Mouse (Mus musculus): ENCODE data around the gene Tmed8. TPM values are rescaled to one million over a fixed set of nuclear protein-coding genes. Genes with fewer than 3 reads are reported as not detected.
"Not testable (repeated sequence)": the region's sequence is repeated elsewhere in the genome, so short reads cannot be mapped to it uniquely, and the experiment has no call there.

Gene Tmed8
- polyA plus RNA-seq, 1 experiment from 2014 or later = 3.3 TPM

GRCm38 (mm10) chr12:87193008-87193407, 7.2 kb downstream of the Tmed8 start:
- no peak overlapping the region for H3K27ac ChIP-seq (ENCODE audit: low read depth, low read length)
- no peak for ATAC-seq (ENCODE audit: low FRiP score)
- 93% methylated on average over 3 of the region's 3 CpGs for WGBS

GRCm38 (mm10) chr12:87177631-87178030, 22.6 kb downstream of the Tmed8 start:
- Histone ChIP-seq H3K9me3 (ENCODE audit: control insufficient read depth, low read length) (no peaks in the 10 kb centered on the region), H3K4me1 (replicated peaks; ENCODE audit: control insufficient read depth, insufficient read depth, low read length) (no peaks in the 10 kb centered on the region), H3K4me2 (replicated peaks; ENCODE audit: low read depth, low read length) (no peak overlapping the region), H3K36me3 (ENCODE audit: control insufficient read depth, insufficient read depth, low read length) (peaks cover 4% of the 10 kb centered on the region; the same call in 1 of the 2 replicates), H3K4me3 (ENCODE audit: low read depth, low read length) (no peak overlapping the region), H3K27ac (ENCODE audit: low read depth, low read length) (no peak overlapping the region), H3K9ac (ENCODE audit: low read depth, low read length) (no peak overlapping the region), H3K27me3 (ENCODE audit: control insufficient read depth, insufficient read depth, low read length) (no peaks in the 10 kb centered on the region)
- ATAC-seq (ENCODE audit: low FRiP score) (no peak), DNase-seq (ENCODE audit: low spot score) (no peak)
- WGBS = 95% methylated on average over 4 of the region's 4 CpGs

More at GRCm38 (mm10) chr12:87193008-87193407, 7.2 kb downstream of the Tmed8 start:
- Histone ChIP-seq H3K9ac (ENCODE audit: low read depth, low read length) (no peak overlapping the region), H3K36me3 (ENCODE audit: control insufficient read depth, insufficient read depth, low read length) (no peaks in the 10 kb centered on the region), H3K4me2 (replicated peaks; ENCODE audit: low read depth, low read length) (no peak overlapping the region), H3K4me1 (replicated peaks; ENCODE audit: control insufficient read depth, insufficient read depth, low read length) (no peaks in the 10 kb centered on the region), H3K9me3 (ENCODE audit: control insufficient read depth, low read length) (no peaks in the 10 kb centered on the region), H3K27me3 (ENCODE audit: control insufficient read depth, insufficient read depth, low read length) (no peaks in the 10 kb centered on the region), H3K4me3 (ENCODE audit: low read depth, low read length) (no peak overlapping the region)
- no peak for DNase-seq (ENCODE audit: low spot score)

- peaks cover 4% of the 10 kb centered on the region; the same call in 1 of the 2 replicates for H3K36me3 ChIP-seq (ENCODE audit: control insufficient read depth, insufficient read depth, low read length)
- no peaks in the 10 kb centered on the region for H3K4me1 ChIP-seq (replicated peaks; ENCODE audit: control insufficient read depth, insufficient read depth, low read length)
- no peak overlapping the region for H3K27ac ChIP-seq (ENCODE audit: low read depth, low read length)
- ATAC-seq (ENCODE audit: low FRiP score) (no peak), DNase-seq (ENCODE audit: low spot score) (no peak)
- H3K4me2 ChIP-seq (replicated peaks; ENCODE audit: low read depth, low read length) = no peak overlapping the region
- no peaks in the 10 kb centered on the region for H3K9me3 ChIP-seq (ENCODE audit: control insufficient read depth, low read length)
- no peak overlapping the region for H3K4me3 ChIP-seq (ENCODE audit: low read depth, low read length)
- no peaks in the 10 kb centered on the region for H3K27me3 ChIP-seq (ENCODE audit: control insufficient read depth, insufficient read depth, low read length)
- 77% methylated on average over 4 of the region's 4 CpGs for WGBS
- H3K9ac ChIP-seq (ENCODE audit: low read depth, low read length) = no peak overlapping the region
Measured at GRCm38 (mm10) chr12:87175194-87175946, 24.9 kb downstream of the Tmed8 start.

- no peaks in the 10 kb centered on the region for H3K4me1 ChIP-seq (replicated peaks; ENCODE audit: control insufficient read depth, insufficient read depth, low read length)
- DNase-seq (ENCODE audit: low spot score) (no peak), ATAC-seq (ENCODE audit: low FRiP score) (no peak)
- no peaks in the 10 kb centered on the region for H3K27me3 ChIP-seq (ENCODE audit: control insufficient read depth, insufficient read depth, low read length)
- no peaks in the 10 kb centered on the region for H3K9me3 ChIP-seq (ENCODE audit: control insufficient read depth, low read length)
- 0 out of 2 replicates have a peak, but pooled peaks cover 1% of the 10 kb centered on the region for H3K36me3 ChIP-seq (ENCODE audit: control insufficient read depth, insufficient read depth, low read length)
- no peak overlapping the region for H3K9ac ChIP-seq (ENCODE audit: low read depth, low read length)
- WGBS = 94% methylated on average over 5 of the region's 5 CpGs
- no peak overlapping the region for H3K4me3 ChIP-seq (ENCODE audit: low read depth, low read length)
- no peak overlapping the region for H3K4me2 ChIP-seq (replicated peaks; ENCODE audit: low read depth, low read length)
- H3K27ac ChIP-seq (ENCODE audit: low read depth, low read length) = no peak overlapping the region
Measured at GRCm38 (mm10) chr12:87160815-87161214, 39.4 kb downstream of the Tmed8 start.

GRCm38 (mm10) chr12:87160310-87160709, 39.9 kb downstream of the Tmed8 start:
- Histone ChIP-seq H3K4me3 (ENCODE audit: low read depth, low read length) (no peak overlapping the region), H3K9me3 (ENCODE audit: control insufficient read depth, low read length) (no peaks in the 10 kb centered on the region), H3K9ac (ENCODE audit: low read depth, low read length) (no peak overlapping the region), H3K27me3 (ENCODE audit: control insufficient read depth, insufficient read depth, low read length) (no peaks in the 10 kb centered on the region), H3K36me3 (ENCODE audit: control insufficient read depth, insufficient read depth, low read length) (0 out of 2 replicates have a peak, but pooled peaks cover 2% of the 10 kb centered on the region), H3K4me1 (replicated peaks; ENCODE audit: control insufficient read depth, insufficient read depth, low read length) (no peaks in the 10 kb centered on the region), H3K4me2 (replicated peaks; ENCODE audit: low read depth, low read length) (no peak overlapping the region), H3K27ac (ENCODE audit: low read depth, low read length) (no peak overlapping the region)
- ATAC-seq (ENCODE audit: low FRiP score) = no peak
- no peak for DNase-seq (ENCODE audit: low spot score)
- WGBS = 88% methylated on average over 1 of the region's 1 CpGs

- H3K9me3 ChIP-seq (ENCODE audit: control insufficient read depth, low read length) = no peaks in the 10 kb centered on the region
- ATAC-seq (ENCODE audit: low FRiP score) = no peak
- 82% methylated on average over 7 of the region's 7 CpGs for WGBS
Measured at GRCm38 (mm10) chr12:87158099-87158498, 42.2 kb downstream of the Tmed8 start.

GRCm38 (mm10) chr12:87157361-87157760, 42.9 kb downstream of the Tmed8 start:
- no peaks in the 10 kb centered on the region for H3K9me3 ChIP-seq (ENCODE audit: control insufficient read depth, low read length)

More at GRCm38 (mm10) chr12:87158099-87158498, 42.2 kb downstream of the Tmed8 start:
- H3K4me3 ChIP-seq (ENCODE audit: low read depth, low read length) = no peak overlapping the region
- no peak for DNase-seq (ENCODE audit: low spot score)
- H3K4me1 ChIP-seq (replicated peaks; ENCODE audit: control insufficient read depth, insufficient read depth, low read length) = no peaks in the 10 kb centered on the region
- H3K9ac ChIP-seq (ENCODE audit: low read depth, low read length) = no peak overlapping the region
- H3K27ac ChIP-seq (ENCODE audit: low read depth, low read length) = no peak overlapping the region
- 0 out of 2 replicates have a peak, but pooled peaks cover 2% of the 10 kb centered on the region for H3K36me3 ChIP-seq (ENCODE audit: control insufficient read depth, insufficient read depth, low read length)
- no peak overlapping the region for H3K4me2 ChIP-seq (replicated peaks; ENCODE audit: low read depth, low read length)
- H3K27me3 ChIP-seq (ENCODE audit: control insufficient read depth, insufficient read depth, low read length) = no peaks in the 10 kb centered on the region

GRCm38 (mm10) chr12:87154448-87154847, 45.8 kb downstream of the Tmed8 start:
- H3K27me3 ChIP-seq (ENCODE audit: control insufficient read depth, insufficient read depth, low read length); H3K4me3 ChIP-seq (ENCODE audit: low read depth, low read length); H3K9me3 ChIP-seq (ENCODE audit: control insufficient read depth, low read length); H3K4me2 ChIP-seq (replicated peaks; ENCODE audit: low read depth, low read length); ATAC-seq (ENCODE audit: low FRiP score); H3K9ac ChIP-seq (ENCODE audit: low read depth, low read length); H3K27ac ChIP-seq (ENCODE audit: low read depth, low read length); H3K36me3 ChIP-seq (ENCODE audit: control insufficient read depth, insufficient read depth, low read length); H3K4me1 ChIP-seq (replicated peaks; ENCODE audit: control insufficient read depth, insufficient read depth, low read length); DNase-seq (ENCODE audit: low spot score): not testable (repeated sequence)
- 90% methylated on average over 4 of the region's 4 CpGs for WGBS

More at GRCm38 (mm10) chr12:87157361-87157760, 42.9 kb downstream of the Tmed8 start:
- no peak overlapping the region for H3K9ac ChIP-seq (ENCODE audit: low read depth, low read length)
- H3K27me3 ChIP-seq (ENCODE audit: control insufficient read depth, insufficient read depth, low read length) = no peaks in the 10 kb centered on the region
- H3K36me3 ChIP-seq (ENCODE audit: control insufficient read depth, insufficient read depth, low read length) = 0 out of 2 replicates have a peak, but pooled peaks cover 2% of the 10 kb centered on the region
- no peak for ATAC-seq (ENCODE audit: low FRiP score)
- H3K4me3 ChIP-seq (ENCODE audit: low read depth, low read length) = no peak overlapping the region
- H3K27ac ChIP-seq (ENCODE audit: low read depth, low read length) = no peak overlapping the region
- H3K4me2 ChIP-seq (replicated peaks; ENCODE audit: low read depth, low read length) = no peak overlapping the region
- H3K4me1 ChIP-seq (replicated peaks; ENCODE audit: control insufficient read depth, insufficient read depth, low read length) = no peaks in the 10 kb centered on the region
- WGBS = 54% methylated on average over 4 of the region's 4 CpGs
- DNase-seq (ENCODE audit: low spot score) = no peak

GRCm38 (mm10) chr12:87149471-87149870, 50.8 kb downstream of the Tmed8 start:
- ATAC-seq (ENCODE audit: low FRiP score) = no peak
- Histone ChIP-seq H3K9ac (ENCODE audit: low read depth, low read length) (no peak overlapping the region), H3K9me3 (ENCODE audit: control insufficient read depth, low read length) (no peaks in the 10 kb centered on the region), H3K4me3 (ENCODE audit: low read depth, low read length) (no peak overlapping the region), H3K27ac (ENCODE audit: low read depth, low read length) (no peak overlapping the region), H3K4me2 (replicated peaks; ENCODE audit: low read depth, low read length) (no peak overlapping the region), H3K4me1 (replicated peaks; ENCODE audit: control insufficient read depth, insufficient read depth, low read length) (no peaks in the 10 kb centered on the region), H3K27me3 (ENCODE audit: control insufficient read depth, insufficient read depth, low read length) (no peaks in the 10 kb centered on the region), H3K36me3 (ENCODE audit: control insufficient read depth, insufficient read depth, low read length) (no peaks in the 10 kb centered on the region)
- DNase-seq (ENCODE audit: low spot score) = no peak
- WGBS = 99% methylated on average over 5 of the region's 5 CpGs
